Comparison of ENCODE assay signal across 24 mouse cellular contexts in genomic region chr3:105769380-105769779, GRCm38 (mm10).
"Had no signal": no experiment of that assay in that cellular context is flagged by ENCODE, and none has a peak within 500 bp of the region (broad histone marks: within the 10 kb centered on the region; RNA-seq: fewer than 3 reads in every experiment).

No protein-coding gene starts in this region.

- ATAC-seq: hindbrain, postnatal 0 days; intestine, embryonic 15.5 days; intestine, postnatal 0 days had no signal

- H3K36me3 ChIP-seq: heart, embryonic 13.5 days; heart, embryonic 15.5 days; hindbrain, embryonic 13.5 days; hindbrain, embryonic 15.5 days; intestine, embryonic 15.5 days; limb, embryonic 13.5 days; limb, embryonic 15.5 days had no signal

- DNase-seq: gastrocnemius, adult 2 months; gastrocnemius, postnatal 10 days; gastrocnemius, postnatal 25 days; heart, adult 18-20 months; heart, postnatal 14 days; heart, postnatal 36 days; kidney, adult 18-20 months; kidney, adult 8-10 months; kidney, postnatal 10 days; kidney, postnatal 25 days; kidney, postnatal 4 days; left cerebral cortex, postnatal 4 days had no signal

- H3K4me3 ChIP-seq: gastrocnemius, adult 2 months; heart, embryonic 13.5 days; heart, embryonic 15.5 days; hindbrain, embryonic 13.5 days; hindbrain, embryonic 15.5 days; intestine, embryonic 15.5 days; left cerebral cortex, adult 2 months; limb, embryonic 13.5 days; limb, embryonic 15.5 days; liver, embryonic 12.5 days had no signal

- H3K9me3 ChIP-seq: heart, embryonic 13.5 days; heart, embryonic 15.5 days; hindbrain, embryonic 13.5 days; hindbrain, embryonic 15.5 days; intestine, embryonic 15.5 days; limb, embryonic 13.5 days; limb, embryonic 15.5 days; liver, embryonic 12.5 days had no signal

- H3K27ac ChIP-seq: gastrocnemius, adult 2 months; heart, embryonic 13.5 days; heart, embryonic 15.5 days; hindbrain, embryonic 13.5 days; hindbrain, embryonic 15.5 days; hindbrain, postnatal 0 days; intestine, embryonic 15.5 days; left cerebral cortex, adult 2 months; limb, embryonic 13.5 days; limb, embryonic 15.5 days; liver, embryonic 14.5 days had no signal

- H3K9ac ChIP-seq: heart, embryonic 13.5 days; heart, embryonic 15.5 days; hindbrain, embryonic 13.5 days; hindbrain, embryonic 15.5 days; intestine, embryonic 15.5 days; limb, embryonic 13.5 days; limb, embryonic 15.5 days; liver, embryonic 12.5 days; liver, embryonic 14.5 days had no signal

- H3K27me3 ChIP-seq: heart, embryonic 13.5 days; heart, embryonic 15.5 days; hindbrain, embryonic 13.5 days; hindbrain, embryonic 15.5 days; intestine, embryonic 15.5 days; limb, embryonic 13.5 days; limb, embryonic 15.5 days; liver, embryonic 12.5 days had no signal

- H3K4me1 ChIP-seq: hindbrain, embryonic 13.5 days; hindbrain, embryonic 15.5 days; intestine, embryonic 15.5 days; limb, embryonic 13.5 days had no signal
